Mouse (Mus musculus) bone marrow, adult 2 months (tissue): Measurements from ENCODE around the gene Rec8.

Experiments
- CTCF ChIP-seq: fragments of 200-500 bp; IDR thresholded peaks from 2 replicates; pipeline ENCODE4 v1.5.1; 2011; ENCODE audit warnings: low read length, control low read depth; ENCODE audit not compliant: control insufficient read depth, insufficient read depth
- POLR2A ChIP-seq: fragments of 200-500 bp; IDR thresholded peaks from 2 replicates; pipeline ENCODE4 v1.6.1; 2011; ENCODE audit warnings: low read depth, mild to moderate bottlenecking, control low read depth, low read length, borderline replicate concordance; ENCODE audit not compliant: control insufficient read depth

GRCm38 (mm10) chr14:55628077-55628827 is 10.4 kb downstream of the Rec8 start:
- TF ChIP-seq CTCF (no peak), POLR2A (0 out of 2 replicates have a peak, but pooled peaks have one; percentile 11)
